Mouse (Mus musculus): ENCODE measurements at regions not wholly inside any gene's neighbourhood (a gene's known extent, or its start where the extent isn't known, plus 50 kb on each side); places are given as distances from the start of the nearest gene placed in this dataset.

DNA sequence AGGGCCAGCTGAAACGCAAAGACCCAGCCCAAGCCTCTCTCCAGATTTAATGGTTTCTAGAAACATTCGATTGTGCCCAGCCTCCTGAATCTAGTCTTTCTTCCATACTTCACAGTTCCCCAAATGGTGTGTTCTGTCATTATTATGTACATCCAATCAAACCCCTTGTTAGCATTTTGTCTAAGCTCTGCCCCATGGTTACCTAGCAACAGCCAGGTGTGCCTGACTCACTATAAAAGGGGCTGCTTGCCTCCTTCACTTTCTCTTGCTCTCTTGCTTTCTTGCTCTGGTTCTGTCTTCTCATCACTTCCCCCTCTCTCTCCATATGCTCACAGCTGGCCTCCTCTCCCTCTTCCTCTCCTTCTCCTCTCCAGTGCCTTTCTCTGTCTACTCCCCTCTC is 217.8 kb downstream of the Phlda1 start:
- Histone ChIP-seq H3K4me3 (ENCODE audit: insufficient read depth, low read length) (no peak overlapping the region), H3K4me1 (ENCODE audit: control insufficient read depth, insufficient read depth, low read length) (no peaks in the 10 kb centered on the region), H3K27ac (ENCODE audit: insufficient read depth, low read length) (no peak overlapping the region)
- TF ChIP-seq CTCF (IDR thresholded peaks at IDR 0.05; ENCODE audit: extremely low read depth, insufficient read depth, low read length) (no peak), POLR2A (IDR thresholded peaks at IDR 0.05; ENCODE audit: extremely low read depth, insufficient read depth, low read length) (no peak)

GRCm38 (mm10) chr10:111724574-111725414 is 218.7 kb downstream of the Phlda1 start:
- no peaks in the 10 kb centered on the region for H3K4me1 ChIP-seq (ENCODE audit: control insufficient read depth, insufficient read depth, low read length)
- H3K4me3 ChIP-seq (ENCODE audit: insufficient read depth, low read length): no peak overlapping the region
- no peak for TF ChIP-seq POLR2A (IDR thresholded peaks at IDR 0.05; ENCODE audit: extremely low read depth, insufficient read depth, low read length)
- no peak for TF ChIP-seq CTCF (IDR thresholded peaks at IDR 0.05; ENCODE audit: extremely low read depth, insufficient read depth, low read length)
- H3K27ac ChIP-seq (ENCODE audit: insufficient read depth, low read length): no peak overlapping the region

DNA sequence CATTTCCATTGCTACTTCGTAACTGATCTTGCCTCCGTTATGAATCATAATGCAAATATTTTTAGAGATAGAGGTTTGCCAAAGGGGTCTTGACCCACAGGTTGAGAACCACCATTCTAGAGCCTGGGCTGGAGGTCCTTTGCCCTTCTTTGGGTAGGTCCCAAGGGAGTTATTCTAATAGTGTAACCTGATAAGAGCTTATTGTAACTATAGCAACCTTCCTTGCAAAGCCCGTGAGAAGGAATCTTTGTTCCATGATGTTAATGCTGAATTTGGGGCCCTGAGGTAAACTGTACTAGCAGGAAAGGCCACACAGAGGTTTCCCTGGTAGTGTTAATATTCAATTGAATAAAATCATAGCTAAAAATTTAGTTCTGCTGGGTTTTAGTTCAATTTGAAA is 229.9 kb downstream of the Phlda1 start:
- Histone ChIP-seq H3K27ac (ENCODE audit: insufficient read depth, low read length) (no peak overlapping the region), H3K4me3 (ENCODE audit: insufficient read depth, low read length) (no peak overlapping the region), H3K4me1 (ENCODE audit: control insufficient read depth, insufficient read depth, low read length) (no peaks in the 10 kb centered on the region)
- TF ChIP-seq POLR2A (IDR thresholded peaks at IDR 0.05; ENCODE audit: extremely low read depth, insufficient read depth, low read length) (no peak), CTCF (IDR thresholded peaks at IDR 0.05; ENCODE audit: extremely low read depth, insufficient read depth, low read length) (no peak)

DNA sequence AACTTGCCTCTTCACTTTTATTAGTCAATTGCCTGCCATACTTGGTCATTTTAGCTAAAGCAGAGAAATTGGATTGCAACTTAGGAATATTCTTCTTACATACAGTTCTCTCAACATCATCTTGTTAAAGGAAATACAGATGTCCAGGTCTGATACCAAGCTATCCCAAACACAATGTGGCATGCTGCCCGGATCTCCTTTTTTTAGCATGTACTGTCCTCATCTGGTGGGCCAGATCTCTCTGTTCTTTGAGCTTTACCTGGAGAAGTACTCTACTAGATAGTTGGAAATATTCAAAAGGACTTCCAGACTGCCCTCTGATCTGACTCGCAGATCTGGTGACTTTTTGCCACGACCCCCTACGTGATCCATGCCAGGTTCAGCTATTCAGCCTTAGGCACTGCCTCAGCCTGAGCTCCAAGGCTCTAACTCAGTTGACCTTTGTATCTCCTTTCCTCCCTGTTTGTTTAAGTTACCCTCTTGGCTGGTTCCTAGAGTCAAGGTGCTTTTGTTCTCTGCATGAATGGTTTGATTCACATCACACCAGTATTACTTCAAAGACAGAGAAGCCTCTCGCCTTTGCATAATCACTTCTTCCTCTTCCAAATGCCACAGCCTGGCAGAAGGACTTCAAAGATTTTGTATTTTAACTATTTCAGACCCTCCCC is 232.9 kb upstream of the Krr1 start:
- Histone ChIP-seq H3K27ac (ENCODE audit: insufficient read depth, low read length) (no peak overlapping the region), H3K4me1 (ENCODE audit: control insufficient read depth, insufficient read depth, low read length) (no peaks in the 10 kb centered on the region), H3K4me3 (ENCODE audit: insufficient read depth, low read length) (no peak overlapping the region)
- no peak for TF ChIP-seq POLR2A (IDR thresholded peaks at IDR 0.05; ENCODE audit: extremely low read depth, insufficient read depth, low read length)
- no peak for TF ChIP-seq CTCF (IDR thresholded peaks at IDR 0.05; ENCODE audit: extremely low read depth, insufficient read depth, low read length)

DNA sequence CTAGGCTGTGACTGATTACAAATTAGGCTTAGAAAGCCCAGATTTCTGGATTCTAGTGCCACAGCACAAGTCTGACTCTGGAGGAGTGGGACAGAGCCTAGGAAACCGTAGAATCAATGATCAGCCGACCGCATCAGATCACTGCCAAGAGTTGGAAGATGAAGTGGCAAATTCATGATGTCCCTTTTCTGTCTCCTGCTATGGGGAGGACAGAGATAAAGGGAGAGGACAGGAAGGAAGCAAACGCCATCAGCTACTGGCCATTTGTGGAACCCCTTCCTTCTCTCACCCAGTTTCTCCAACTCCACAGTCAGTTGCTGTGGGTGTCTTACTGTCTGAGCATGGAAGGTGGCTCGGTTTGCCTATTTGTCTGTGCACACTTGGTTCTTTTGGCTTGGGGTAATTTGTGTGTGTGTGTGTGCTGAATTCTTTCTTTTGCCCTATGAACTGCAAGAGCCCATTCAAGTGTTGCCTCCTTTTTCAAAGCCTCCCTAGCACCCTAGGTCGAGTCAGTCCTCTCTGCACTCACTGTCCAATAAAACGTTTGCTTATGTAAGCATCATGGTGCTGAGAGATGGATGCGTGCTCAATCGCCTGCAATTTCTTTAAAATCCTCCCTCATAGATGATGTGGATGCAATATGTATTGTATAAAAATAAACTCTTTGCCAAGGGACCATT is 231.7 kb upstream of the Krr1 start:
- H3K27ac ChIP-seq (ENCODE audit: insufficient read depth, low read length): no peak overlapping the region
- no peaks in the 10 kb centered on the region for H3K4me1 ChIP-seq (ENCODE audit: control insufficient read depth, insufficient read depth, low read length)
- H3K4me3 ChIP-seq (ENCODE audit: insufficient read depth, low read length): no peak overlapping the region
- TF ChIP-seq CTCF (IDR thresholded peaks at IDR 0.05; ENCODE audit: extremely low read depth, insufficient read depth, low read length) (no peak), POLR2A (IDR thresholded peaks at IDR 0.05; ENCODE audit: extremely low read depth, insufficient read depth, low read length) (no peak)

DNA sequence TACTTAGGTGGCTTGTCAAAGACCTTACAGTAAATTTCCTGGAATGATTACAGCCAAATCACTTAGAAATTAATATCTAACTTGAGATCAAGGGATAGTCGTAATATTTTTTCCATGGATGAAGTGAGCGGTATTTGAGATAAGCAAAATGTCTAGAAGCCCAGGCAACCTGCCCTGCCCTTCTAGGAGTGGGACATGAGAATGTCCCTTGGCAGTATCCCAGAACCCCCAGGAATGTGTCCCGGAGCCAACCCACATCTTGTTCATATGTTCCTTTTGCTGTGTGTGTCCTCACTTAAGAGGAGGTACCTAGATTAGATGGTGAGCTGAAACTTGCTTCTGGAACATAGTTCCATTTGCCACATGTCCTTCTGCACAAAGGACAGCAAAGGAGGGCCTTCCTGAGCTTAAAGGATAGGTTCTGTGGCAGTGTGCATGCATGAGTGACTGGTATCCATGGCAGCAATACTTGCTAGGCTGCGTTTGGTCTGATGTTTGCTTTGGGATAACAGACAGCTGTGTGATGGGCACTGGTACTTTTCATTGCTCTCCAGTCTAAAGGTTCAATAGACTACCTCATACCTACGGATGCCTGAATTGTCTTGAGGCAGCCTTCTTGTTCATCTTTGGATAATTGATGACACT is 231.0 kb upstream of the Krr1 start:
- Histone ChIP-seq H3K27ac (ENCODE audit: insufficient read depth, low read length) (no peak overlapping the region), H3K4me1 (ENCODE audit: control insufficient read depth, insufficient read depth, low read length) (no peaks in the 10 kb centered on the region), H3K4me3 (ENCODE audit: insufficient read depth, low read length) (no peak overlapping the region)
- TF ChIP-seq CTCF (IDR thresholded peaks at IDR 0.05; ENCODE audit: extremely low read depth, insufficient read depth, low read length) (no peak), POLR2A (IDR thresholded peaks at IDR 0.05; ENCODE audit: extremely low read depth, insufficient read depth, low read length) (no peak)

DNA sequence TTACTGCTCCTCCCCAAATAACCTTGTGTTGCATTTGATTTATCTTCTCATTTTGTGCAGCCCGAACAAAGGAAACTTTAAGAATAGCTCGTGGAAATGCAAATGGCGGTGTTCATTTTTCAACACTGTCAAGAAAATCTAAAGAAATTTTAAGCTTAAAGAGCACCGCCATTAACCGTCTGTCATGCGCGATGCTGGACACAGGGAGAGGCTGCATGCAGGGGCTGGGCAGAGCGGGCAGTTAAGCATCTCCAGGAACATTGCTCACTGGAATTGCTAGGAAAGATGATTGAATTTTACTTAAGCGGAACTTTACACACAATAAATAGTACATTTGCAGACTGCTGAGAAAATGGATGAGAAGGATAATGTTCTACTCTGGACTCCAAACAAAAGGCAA is 229.2 kb upstream of the Krr1 start:
- Histone ChIP-seq H3K4me1 (ENCODE audit: control insufficient read depth, insufficient read depth, low read length) (no peaks in the 10 kb centered on the region), H3K27ac (ENCODE audit: insufficient read depth, low read length) (no peak overlapping the region), H3K4me3 (ENCODE audit: insufficient read depth, low read length) (no peak overlapping the region)
- TF ChIP-seq CTCF (IDR thresholded peaks at IDR 0.05; ENCODE audit: extremely low read depth, insufficient read depth, low read length): no peak
- TF ChIP-seq POLR2A (IDR thresholded peaks at IDR 0.05; ENCODE audit: extremely low read depth, insufficient read depth, low read length): no peak

- no peaks in the 10 kb centered on the region for H3K4me1 ChIP-seq (ENCODE audit: control insufficient read depth, insufficient read depth, low read length)
- no peak for TF ChIP-seq CTCF (IDR thresholded peaks at IDR 0.05; ENCODE audit: extremely low read depth, insufficient read depth, low read length)
- no peak for TF ChIP-seq POLR2A (IDR thresholded peaks at IDR 0.05; ENCODE audit: extremely low read depth, insufficient read depth, low read length)
- H3K4me3 ChIP-seq (ENCODE audit: insufficient read depth, low read length): no peak overlapping the region
- H3K27ac ChIP-seq (ENCODE audit: insufficient read depth, low read length): no peak overlapping the region
Observed at GRCm38 (mm10) chr10:111745116-111745515, 227.3 kb upstream of the Krr1 start.
